Mouse (Mus musculus) hindbrain, embryonic 16.5 days (tissue): ENCODE measurements around the gene Paip2b. TPM values are rescaled to one million over a fixed set of nuclear protein-coding genes. Genes with fewer than 3 reads are reported as not detected.
A peak's percentile ranks its signal among the peaks of the same experiment; 100 is the strongest.

Experiments
- ATAC-seq: fragments of 200-750 bp; cut with Nextera tagmentation; 2 replicates; pipeline ENCODE4 v1.8.0; 2017; ENCODE audit warnings: moderate TSS enrichment, moderate library complexity
- H3K27ac ChIP-seq: fragments of 300-500 bp; sonication (generic); 2 replicates; pipeline ENCODE4 v1.5.1; 2014; ENCODE audit warnings: low read depth, mild to moderate bottlenecking, control low read depth, low read length, moderate library complexity
- H3K27me3 ChIP-seq: fragments of 300-500 bp; sonication (generic); replicated peaks from 2 replicates; pipeline ENCODE4 v1.6.1; 2014; ENCODE audit warnings: low read length; ENCODE audit not compliant: control insufficient read depth, insufficient read depth
- H3K36me3 ChIP-seq: fragments of 300-500 bp; sonication (generic); 2 replicates; pipeline ENCODE4 v1.6.1; 2014; ENCODE audit warnings: mild to moderate bottlenecking, low read length, moderate library complexity, mixed read lengths; ENCODE audit not compliant: control insufficient read depth, insufficient read depth
- H3K4me1 ChIP-seq: fragments of 300-500 bp; sonication (generic); 2 replicates; pipeline ENCODE4 v1.6.1; 2014; ENCODE audit warnings: low read depth, low read length; ENCODE audit not compliant: control insufficient read depth, insufficient read depth
- H3K4me2 ChIP-seq: fragments of 300-500 bp; sonication (generic); 2 replicates; pipeline ENCODE4 v1.6.1; 2014; ENCODE audit warnings: mild to moderate bottlenecking, low read length, control low read depth, moderate library complexity
- H3K4me3 ChIP-seq: fragments of 300-500 bp; sonication (generic); 2 replicates; pipeline ENCODE4 v1.5.1; 2014; ENCODE audit warnings: mild to moderate bottlenecking, low read length, control low read depth, moderate library complexity
- H3K9ac ChIP-seq: fragments of 300-500 bp; sonication (generic); 2 replicates; pipeline ENCODE4 v1.6.1; 2014; ENCODE audit warnings: low read depth, mild to moderate bottlenecking, control low read depth, low read length, moderate library complexity
- H3K9me3 ChIP-seq: fragments of 300-500 bp; sonication (generic); 2 replicates; pipeline ENCODE4 v1.6.1; 2014; ENCODE audit warnings: mild to moderate bottlenecking, low read length, moderate library complexity; ENCODE audit not compliant: control insufficient read depth
- WGBS: fragments of 180-500 bp; shearing (Covaris S2); extraction: QIAGEN DNeasy Blood & Tissue Kit; methylation state at CpG from one replicate; pipeline ENCODE4 v1.1.7; 2014; 5-methylcytosine and 5-hydroxymethylcytosine counted together
- polyA plus RNA-seq: library from polyadenylated mRNA; unstranded; fragments of >200 nt; fragmentation: Nextera tagmentation; extraction: Ambion mirVana; gene quantifications from 2 replicates; pipeline ENCODE4 v1.2.1, GENCODE M21; 2015

Gene Paip2b
- polyA plus RNA-seq, 1 experiment from 2014 or later = 27.3 TPM

DNA sequence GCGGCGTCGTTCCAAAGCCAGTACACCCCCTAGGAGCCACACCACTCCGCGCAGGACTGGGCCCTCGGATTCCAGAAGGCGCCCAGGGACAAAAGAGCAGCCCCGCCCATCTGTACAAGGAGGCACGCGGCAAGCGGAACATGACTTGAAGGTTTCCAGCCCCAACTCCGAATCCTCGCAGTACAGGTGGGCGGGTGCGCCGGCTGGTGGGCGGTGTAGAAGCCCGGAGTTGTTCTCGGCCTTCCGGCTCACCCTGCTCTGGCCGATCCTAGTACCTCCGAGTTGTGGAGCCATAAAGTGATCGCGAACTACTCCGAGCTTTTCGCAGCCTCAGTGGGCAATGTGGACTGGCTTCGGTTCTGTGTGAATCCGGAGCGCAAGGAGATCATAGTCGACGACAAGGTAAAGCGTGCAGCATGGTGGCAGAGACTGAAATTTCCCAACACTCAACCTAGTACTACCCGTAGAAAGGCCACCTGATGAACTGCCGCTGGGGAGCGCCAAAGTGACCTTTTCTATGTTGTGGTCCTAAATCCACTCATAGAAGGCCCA lies 68.6 kb downstream of the Paip2b start:
- Histone ChIP-seq H3K36me3 (no peaks in the 10 kb centered on the region), H3K27ac (no peak overlapping the region), H3K9me3 (no peaks in the 10 kb centered on the region), H3K4me3 (peak overlapping the region; percentile 24), H3K9ac (peak overlapping the region; percentile 35), H3K4me2 (peak overlapping the region; percentile 54), H3K27me3 (peaks cover 56% of the 10 kb centered on the region), H3K4me1 (peaks cover 5% of the 10 kb centered on the region)
- 2% methylated on average over 35 of the region's 35 CpGs for WGBS
- no peak for ATAC-seq

DNA sequence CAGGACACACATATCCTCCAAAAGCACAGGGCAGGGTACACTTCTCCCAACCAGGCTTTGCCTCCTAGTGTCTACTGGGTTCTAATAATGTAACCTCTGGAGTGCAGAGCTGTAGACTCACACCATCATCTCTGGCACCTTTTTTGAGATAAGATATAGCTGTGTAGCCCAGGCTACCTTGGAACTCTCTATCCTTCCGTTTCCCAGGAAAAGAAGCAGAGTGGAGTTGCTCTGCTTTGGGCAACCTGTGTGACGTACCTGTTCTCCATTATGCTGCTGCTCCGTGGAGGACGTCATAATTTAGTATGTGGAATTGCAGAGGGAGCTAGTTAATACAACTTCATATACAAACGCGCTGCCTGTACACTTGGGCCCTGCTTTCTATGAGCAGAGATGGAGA lies 69.2 kb downstream of the Paip2b start, which contains the start of gene Ankrd53:
Gene Ankrd53 (plus strand): TSS at position 301 of the 400 bp plus-strand sequence.
- 30% methylated on average over 6 of the region's 6 CpGs for WGBS
- H3K27ac ChIP-seq = no peak within 1 kb of the TSS
- no peak for ATAC-seq

DNA sequence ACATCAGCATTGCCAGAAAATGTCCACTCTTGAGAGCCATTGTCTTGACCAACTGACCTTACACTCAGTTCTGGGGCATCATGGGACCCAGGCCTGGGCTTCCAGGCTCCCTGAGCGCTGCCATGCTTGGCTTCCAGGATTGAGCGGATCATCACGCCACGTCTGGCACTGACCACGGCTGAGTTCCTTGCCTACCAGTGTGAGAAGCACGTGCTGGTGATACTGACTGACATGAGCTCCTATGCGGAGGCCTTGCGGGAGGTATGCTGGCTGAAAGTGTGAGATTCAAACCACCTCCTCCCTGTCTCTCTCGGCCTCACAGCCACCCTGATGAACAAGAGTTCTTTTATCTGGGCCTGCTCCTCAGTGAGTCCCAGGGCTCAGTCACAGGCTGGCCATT lies 75.5 kb downstream of the Paip2b start:
- no peaks in the 10 kb centered on the region; the same call in 1 of the 2 replicates for H3K4me1 ChIP-seq
- H3K9me3 ChIP-seq = no peaks in the 10 kb centered on the region
- no peak for ATAC-seq
- H3K36me3 ChIP-seq = no peaks in the 10 kb centered on the region
- no peak overlapping the region for H3K9ac ChIP-seq
- peaks cover 33% of the 10 kb centered on the region for H3K27me3 ChIP-seq
- no peak overlapping the region for H3K27ac ChIP-seq
- 70% methylated on average over 9 of the region's 9 CpGs for WGBS
- H3K4me3 ChIP-seq = no peak overlapping the region
- no peak overlapping the region for H3K4me2 ChIP-seq

More for the DNA sequence above, 69.2 kb downstream of the Paip2b start, which contains the start of gene Ankrd53:
- no peaks in the 10 kb centered on the region for H3K36me3 ChIP-seq
- peak within 1 kb of the TSS; percentile 24 for H3K4me3 ChIP-seq
- H3K9me3 ChIP-seq = no peaks in the 10 kb centered on the region
- H3K9ac ChIP-seq = peak within 1 kb of the TSS; percentile 35
- H3K27me3 ChIP-seq = peaks cover 62% of the 10 kb centered on the region
- H3K4me1 ChIP-seq = peaks cover 5% of the 10 kb centered on the region
- peak within 1 kb of the TSS; percentile 54 for H3K4me2 ChIP-seq

Other genes starting within 250 kb of the Paip2b start
- not detected in 2 replicates for gene Clec4f, start 175.6 kb downstream of the Paip2b start, polyA plus RNA-seq
- not detected in 2 replicates for gene Cd207, start 153.9 kb downstream of the Paip2b start, polyA plus RNA-seq
- gene Vax2, start 120.5 kb downstream of the Paip2b start, polyA plus RNA-seq = not detected in 2 replicates
- gene Atp6v1b1, start 88.8 kb downstream of the Paip2b start, polyA plus RNA-seq = 0.14 TPM in 1 of 2 replicates, not detected in the other
- gene Ankrd53, start 69.1 kb downstream of the Paip2b start, polyA plus RNA-seq = 0.30 TPM in 1 of 2 replicates, not detected in the other
- 63.1 and 70.0 TPM in 2 replicates for gene Tex261, start 55.9 kb downstream of the Paip2b start, polyA plus RNA-seq
- 115 and 123 TPM in 2 replicates for gene Nagk, start 36.8 kb downstream of the Paip2b start, polyA plus RNA-seq
- 58.2 and 61.9 TPM in 2 replicates for gene Zfp638, start 35.4 kb upstream of the Paip2b start, polyA plus RNA-seq
- 2.1 and 2.5 TPM in 2 replicates for gene Dysf, start 176.8 kb upstream of the Paip2b start, polyA plus RNA-seq